Mouse (Mus musculus): ENCODE results near the gene Lce1i. TPM values are rescaled to one million over a fixed set of nuclear protein-coding genes. Genes with fewer than 3 reads are reported as not detected.

Gene Lce1i
- polyA plus RNA-seq, 1 experiment from 2014 or later, result not detected

- Histone ChIP-seq H3K4me3 (ENCODE audit: low read depth, low read length) (no peak overlapping the region), H3K4me1 (ENCODE audit: control insufficient read depth, insufficient read depth, low read length) (no peaks in the 10 kb centered on the region), H3K9ac (replicated peaks; ENCODE audit: low read depth, low read length) (no peak overlapping the region), H3K36me3 (ENCODE audit: control insufficient read depth, insufficient read depth, low read length) (no peaks in the 10 kb centered on the region), H3K27me3 (ENCODE audit: control insufficient read depth, insufficient read depth, low read length) (no peaks in the 10 kb centered on the region), H3K9me3 (ENCODE audit: control insufficient read depth, low read length) (no peaks in the 10 kb centered on the region), H3K4me2 (ENCODE audit: low read depth, low read length) (no peak overlapping the region), H3K27ac (ENCODE audit: low read depth, low read length) (no peak overlapping the region)
- ATAC-seq (ENCODE audit: low read depth), result no peak
- 49% methylated on average over 3 of the region's 3 CpGs for WGBS
Observed at GRCm38 (mm10) chr3:92753197-92753596, 25.5 kb downstream of the Lce1i start.

GRCm38 (mm10) chr3:92752238-92752637 is 26.5 kb downstream of the Lce1i start, which contains the start of gene Lce1g:
Gene Lce1g, minus strand, starts transcription at chr3:92752338.
- Histone ChIP-seq H3K4me1 (ENCODE audit: control insufficient read depth, insufficient read depth, low read length) (no peaks in the 10 kb centered on the region), H3K9me3 (ENCODE audit: control insufficient read depth, low read length) (no peaks in the 10 kb centered on the region), H3K4me3 (ENCODE audit: low read depth, low read length) (no peak within 1 kb of the TSS), H3K4me2 (ENCODE audit: low read depth, low read length) (no peak within 1 kb of the TSS), H3K27me3 (ENCODE audit: control insufficient read depth, insufficient read depth, low read length) (no peaks in the 10 kb centered on the region), H3K9ac (replicated peaks; ENCODE audit: low read depth, low read length) (no peak within 1 kb of the TSS), H3K27ac (ENCODE audit: low read depth, low read length) (no peak within 1 kb of the TSS), H3K36me3 (ENCODE audit: control insufficient read depth, insufficient read depth, low read length) (no peaks in the 10 kb centered on the region)
- WGBS, result 93% methylated on average over 1 of the region's 1 CpGs
- no peak for ATAC-seq (ENCODE audit: low read depth)

GRCm38 (mm10) chr3:92738996-92739395 is 39.7 kb downstream of the Lce1i start, which contains the start of gene Gm38119:
Gene Gm38119, minus strand, starts transcription at chr3:92739096.
- no peak for ATAC-seq (ENCODE audit: low read depth)
- Histone ChIP-seq H3K36me3 (ENCODE audit: control insufficient read depth, insufficient read depth, low read length) (no peaks in the 10 kb centered on the region), H3K4me1 (ENCODE audit: control insufficient read depth, insufficient read depth, low read length) (no peaks in the 10 kb centered on the region), H3K27ac (ENCODE audit: low read depth, low read length) (no peak within 1 kb of the TSS), H3K27me3 (ENCODE audit: control insufficient read depth, insufficient read depth, low read length) (no peaks in the 10 kb centered on the region), H3K9me3 (ENCODE audit: control insufficient read depth, low read length) (no peaks in the 10 kb centered on the region), H3K4me3 (ENCODE audit: low read depth, low read length) (no peak within 1 kb of the TSS), H3K4me2 (ENCODE audit: low read depth, low read length) (no peak within 1 kb of the TSS), H3K9ac (replicated peaks; ENCODE audit: low read depth, low read length) (no peak within 1 kb of the TSS)
- 95% methylated on average over 1 of the region's 1 CpGs for whole genome bisulfite sequencing

Other genes starting within 250 kb of the Lce1i start
- not detected in 2 replicates for gene 2310046K23Rik, start 244.4 kb downstream of the Lce1i start, polyA plus RNA-seq (2014; fragmentation: Nextera tagmentation; extraction: Ambion mirVana)
- not detected in 2 replicates for gene Ivl, start 205.2 kb downstream of the Lce1i start, polyA plus RNA-seq (2014; fragmentation: Nextera tagmentation; extraction: Ambion mirVana)
- gene Smcp, start 189.9 kb downstream of the Lce1i start, polyA plus RNA-seq (2014; fragmentation: Nextera tagmentation; extraction: Ambion mirVana), result not detected in 2 replicates
- gene 2210017I01Rik, start 171.4 kb downstream of the Lce1i start, polyA plus RNA-seq (2014; fragmentation: Nextera tagmentation; extraction: Ambion mirVana), result not detected in 2 replicates
- gene Lce6a, start 157.2 kb downstream of the Lce1i start, polyA plus RNA-seq (2014; fragmentation: Nextera tagmentation; extraction: Ambion mirVana), result not detected in 2 replicates
- gene Lce1a1, start 130.6 kb downstream of the Lce1i start, polyA plus RNA-seq (2014; fragmentation: Nextera tagmentation; extraction: Ambion mirVana), result not detected in 2 replicates
- not detected in 2 replicates for gene Lce1b, start 122.0 kb downstream of the Lce1i start, polyA plus RNA-seq (2014; fragmentation: Nextera tagmentation; extraction: Ambion mirVana)
- gene Lce1a2, start 108.6 kb downstream of the Lce1i start, polyA plus RNA-seq (2014; fragmentation: Nextera tagmentation; extraction: Ambion mirVana), result not detected in 2 replicates
- gene Lce1c, start 99.7 kb downstream of the Lce1i start, polyA plus RNA-seq (2014; fragmentation: Nextera tagmentation; extraction: Ambion mirVana), result not detected in 2 replicates
- not detected in 2 replicates for gene Lce1d, start 91.7 kb downstream of the Lce1i start, polyA plus RNA-seq (2014; fragmentation: Nextera tagmentation; extraction: Ambion mirVana)
- gene Lce1e, start 69.8 kb downstream of the Lce1i start, polyA plus RNA-seq (2014; fragmentation: Nextera tagmentation; extraction: Ambion mirVana), result not detected in 2 replicates
- not detected in 2 replicates for gene Lce1f, start 58.5 kb downstream of the Lce1i start, polyA plus RNA-seq (2014; fragmentation: Nextera tagmentation; extraction: Ambion mirVana)
- not detected in 2 replicates for gene Gm38119, start 39.8 kb downstream of the Lce1i start, polyA plus RNA-seq (2014; fragmentation: Nextera tagmentation; extraction: Ambion mirVana)
- not detected in 2 replicates for gene Lce1g, start 26.6 kb downstream of the Lce1i start, polyA plus RNA-seq (2014; fragmentation: Nextera tagmentation; extraction: Ambion mirVana)
- not detected in 2 replicates for gene Lce1h, start 13.8 kb downstream of the Lce1i start, polyA plus RNA-seq (2014; fragmentation: Nextera tagmentation; extraction: Ambion mirVana)
- not detected in 2 replicates for gene Lce1j, start 11.6 kb upstream of the Lce1i start, polyA plus RNA-seq (2014; fragmentation: Nextera tagmentation; extraction: Ambion mirVana)
- gene Lce1k, start 29.0 kb upstream of the Lce1i start, polyA plus RNA-seq (2014; fragmentation: Nextera tagmentation; extraction: Ambion mirVana), result not detected in 2 replicates
- not detected in 2 replicates for gene Kprp, start 48.3 kb upstream of the Lce1i start, polyA plus RNA-seq (2014; fragmentation: Nextera tagmentation; extraction: Ambion mirVana)
- not detected in 2 replicates for gene Lce1l, start 72.4 kb upstream of the Lce1i start, polyA plus RNA-seq (2014; fragmentation: Nextera tagmentation; extraction: Ambion mirVana)
- not detected in 2 replicates for gene 2310050C09Rik, start 91.3 kb upstream of the Lce1i start, polyA plus RNA-seq (2014; fragmentation: Nextera tagmentation; extraction: Ambion mirVana)
- gene Lce3a, start 147.3 kb upstream of the Lce1i start, polyA plus RNA-seq (2014; fragmentation: Nextera tagmentation; extraction: Ambion mirVana), result not detected in 2 replicates
- not detected in 2 replicates for gene Lce3b, start 154.1 kb upstream of the Lce1i start, polyA plus RNA-seq (2014; fragmentation: Nextera tagmentation; extraction: Ambion mirVana)
- gene Lce3c, start 165.6 kb upstream of the Lce1i start, polyA plus RNA-seq (2014; fragmentation: Nextera tagmentation; extraction: Ambion mirVana), result not detected in 2 replicates
- gene Lce3d, start 178.5 kb upstream of the Lce1i start, polyA plus RNA-seq (2014; fragmentation: Nextera tagmentation; extraction: Ambion mirVana), result not detected in 2 replicates
- gene Lce3e, start 188.2 kb upstream of the Lce1i start, polyA plus RNA-seq (2014; fragmentation: Nextera tagmentation; extraction: Ambion mirVana), result not detected in 2 replicates
- gene Lce3f, start 213.3 kb upstream of the Lce1i start, polyA plus RNA-seq (2014; fragmentation: Nextera tagmentation; extraction: Ambion mirVana), result not detected in 2 replicates
- gene Crct1, start 236.8 kb upstream of the Lce1i start, polyA plus RNA-seq (2014; fragmentation: Nextera tagmentation; extraction: Ambion mirVana), result 1.0 TPM in 1 of 2 replicates, not detected in the other
- gene Lce1m, start 240.2 kb upstream of the Lce1i start, polyA plus RNA-seq (2014; fragmentation: Nextera tagmentation; extraction: Ambion mirVana), result not detected in 2 replicates

Data from neural tube, embryonic 14.5 days (tissue).